Mouse (Mus musculus) urinary bladder, postnatal 25 days (tissue): ENCODE results near the gene Susd3.

ENCODE experiments used
- DNase-seq: peaks from one replicate; pipeline ENCODE4 v3.0.0; 2022; ENCODE audit warnings: low spot score

The Susd3 gene

DNA sequence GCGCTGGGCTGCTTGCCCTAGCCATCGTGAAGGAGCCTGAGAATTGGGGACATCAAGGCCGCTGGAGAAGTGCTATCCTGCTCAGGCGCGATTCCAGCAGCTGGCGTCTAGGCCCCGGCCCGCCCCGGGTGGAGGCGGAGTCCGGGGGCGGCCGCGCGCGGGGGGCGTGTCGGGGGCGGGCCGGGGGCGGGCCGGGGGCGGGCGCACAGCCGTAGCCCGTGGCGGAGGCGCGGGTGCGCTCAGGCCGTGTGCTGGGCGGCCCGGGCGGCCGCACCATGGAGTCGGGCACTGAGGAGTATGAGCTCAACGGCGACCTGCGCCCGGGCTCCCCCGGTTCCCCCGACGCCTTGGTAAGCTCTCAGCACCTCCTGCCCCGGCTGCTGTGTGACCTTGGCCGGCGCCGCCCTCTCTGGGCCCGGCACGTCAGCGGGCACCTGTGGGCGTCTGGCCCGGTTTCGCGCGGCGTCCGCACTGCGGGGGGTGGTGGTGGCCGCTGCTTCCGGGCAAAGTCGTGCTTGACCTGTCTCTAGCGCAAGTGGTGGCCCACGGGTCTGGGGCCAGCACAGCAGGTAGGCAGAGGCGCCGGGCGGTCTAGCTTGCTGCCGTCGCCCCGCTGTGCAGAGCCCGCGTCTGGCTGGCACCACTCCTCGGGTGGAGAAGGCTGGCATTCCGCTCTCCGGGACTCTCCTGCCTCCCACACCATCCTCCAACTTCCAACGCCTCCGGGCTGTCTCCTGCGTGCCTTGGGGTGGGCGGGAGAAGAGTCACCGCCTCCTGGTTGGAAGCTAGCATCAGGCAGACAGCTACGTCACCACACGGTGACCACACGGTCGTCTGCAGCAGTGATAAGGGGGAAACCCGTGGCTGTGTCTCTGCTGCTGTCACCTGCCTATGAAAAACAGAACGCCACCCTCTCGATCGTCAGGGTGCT is 61.0 kb downstream of the Susd3 start, which contains the start of gene Ninj1:
Ninj1 (plus strand) TSS at position 198 of the 931 bp plus-strand sequence.
- peak; percentile 79 for DNase-seq

DNA sequence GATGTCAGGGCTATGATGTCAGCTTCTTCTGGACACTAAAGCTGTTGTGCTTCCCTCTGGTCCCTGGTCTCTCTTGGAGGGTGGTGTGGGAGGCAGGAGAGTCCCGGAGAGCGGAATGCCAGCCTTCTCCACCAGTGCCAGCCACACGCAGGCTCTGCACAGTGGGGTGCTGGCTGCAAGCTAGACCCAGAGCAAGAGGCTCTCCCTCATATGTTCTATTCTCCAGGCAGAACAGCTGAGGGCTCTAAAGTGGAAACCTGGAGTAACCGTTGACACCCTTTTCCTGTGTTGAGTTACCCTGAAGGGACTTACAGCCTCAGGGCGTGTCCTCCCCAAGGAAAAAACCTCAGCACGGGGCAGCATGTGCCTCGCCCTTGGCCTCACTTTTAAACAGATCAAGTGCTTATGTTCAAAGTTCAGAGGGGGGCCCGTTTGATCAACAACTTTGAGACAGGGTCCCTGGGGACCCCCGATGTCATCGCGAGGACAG is 61.7 kb downstream of the Susd3 start:
- DNase-seq, result no peak

DNA sequence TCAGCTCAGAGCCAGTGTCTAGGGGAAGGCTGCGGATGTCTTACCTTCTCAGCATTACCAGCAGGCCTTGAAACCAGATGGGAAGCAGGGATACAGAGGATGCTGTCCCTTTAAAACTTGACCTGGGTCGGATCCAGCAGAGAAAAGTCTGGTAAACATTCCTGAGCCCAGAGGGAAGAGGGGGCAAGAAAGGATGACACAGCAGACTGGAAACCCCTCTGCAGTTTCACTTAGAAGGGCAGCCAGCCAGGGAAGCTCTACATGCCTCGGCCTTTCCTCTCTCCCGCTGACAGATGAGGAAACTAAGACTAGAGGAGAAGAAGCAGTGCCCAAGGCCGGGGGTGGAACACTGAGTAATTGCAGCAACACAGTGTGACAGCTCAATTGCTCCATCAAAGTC is 64.9 kb downstream of the Susd3 start:
- no peak for DNase-seq

DNA sequence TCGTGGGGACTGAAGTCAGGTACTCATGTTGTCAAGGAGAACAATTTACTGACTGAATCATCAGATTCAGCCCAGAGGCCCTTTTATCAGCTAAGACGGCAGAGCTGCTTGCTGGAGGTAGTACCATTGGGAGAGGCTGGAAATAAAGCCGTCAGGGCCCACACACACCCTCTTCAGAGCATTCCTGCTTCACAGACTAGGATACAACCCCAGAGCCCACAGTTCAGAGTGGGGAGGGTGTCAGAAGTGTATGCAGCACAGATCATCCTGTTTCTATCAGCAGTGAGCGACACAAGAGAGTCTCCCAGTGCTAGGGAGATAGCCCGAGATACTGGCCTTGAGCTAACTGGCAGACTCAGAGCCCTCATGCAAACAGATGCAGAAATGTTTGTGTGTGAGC is 65.3 kb downstream of the Susd3 start:
- DNase-seq, result no peak

DNA sequence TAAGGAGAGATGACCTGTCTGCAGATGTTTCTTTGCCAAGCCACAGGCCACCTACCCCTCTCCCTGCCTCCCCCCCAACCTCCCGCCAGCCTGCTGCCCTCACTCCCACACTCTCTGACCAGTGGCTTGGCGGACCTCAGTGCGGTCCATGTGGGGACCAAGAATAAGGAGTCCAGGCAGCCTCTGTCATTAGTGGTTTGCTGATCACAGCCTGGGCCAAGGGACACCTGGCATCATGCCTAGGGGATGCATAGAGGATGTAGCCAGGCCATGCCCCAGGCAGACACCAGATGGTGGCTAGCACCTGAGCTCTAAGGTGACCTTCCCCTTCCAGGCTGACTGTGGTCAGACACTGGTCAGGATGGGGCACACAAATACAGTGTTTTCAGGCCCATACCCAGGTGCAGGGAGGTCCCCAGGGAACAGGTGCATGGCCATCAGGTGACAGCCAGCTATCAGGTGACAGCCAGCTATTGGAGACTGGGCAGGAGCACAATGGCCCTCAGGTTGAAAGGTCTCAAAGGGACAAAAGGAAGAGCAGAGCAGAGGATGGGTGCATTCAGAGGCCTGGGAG is 67.0 kb downstream of the Susd3 start:
- DNase-seq, result no peak

DNA sequence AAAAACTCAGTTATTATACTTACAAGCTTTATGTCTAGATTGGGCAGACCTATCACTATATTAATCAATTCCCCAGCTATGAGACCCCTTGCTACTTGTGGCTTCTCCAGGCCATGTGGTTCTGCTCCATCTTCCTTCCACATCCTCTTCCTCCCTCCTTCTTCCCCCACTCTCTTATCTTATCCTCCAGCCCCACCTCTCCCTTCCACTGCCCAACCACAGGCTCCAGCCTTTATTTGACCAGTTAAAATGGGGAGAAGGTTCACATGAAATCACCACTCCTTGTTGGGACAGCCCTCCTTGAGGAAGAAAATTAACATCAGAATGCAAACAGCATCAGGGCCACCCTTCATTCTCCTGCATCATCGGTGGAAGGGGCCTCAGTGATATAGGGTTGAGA is 67.8 kb downstream of the Susd3 start:
- no peak for DNase-seq
